Mouse (Mus musculus): ENCODE measurements around the gene Rpl3l. TPM values are rescaled to one million over a fixed set of nuclear protein-coding genes. Genes with fewer than 3 reads are reported as not detected.

Gene Rpl3l
- polyA plus RNA-seq (2012; rRNA removed), result 0.56 and 0.65 TPM in 2 replicates

DNA sequence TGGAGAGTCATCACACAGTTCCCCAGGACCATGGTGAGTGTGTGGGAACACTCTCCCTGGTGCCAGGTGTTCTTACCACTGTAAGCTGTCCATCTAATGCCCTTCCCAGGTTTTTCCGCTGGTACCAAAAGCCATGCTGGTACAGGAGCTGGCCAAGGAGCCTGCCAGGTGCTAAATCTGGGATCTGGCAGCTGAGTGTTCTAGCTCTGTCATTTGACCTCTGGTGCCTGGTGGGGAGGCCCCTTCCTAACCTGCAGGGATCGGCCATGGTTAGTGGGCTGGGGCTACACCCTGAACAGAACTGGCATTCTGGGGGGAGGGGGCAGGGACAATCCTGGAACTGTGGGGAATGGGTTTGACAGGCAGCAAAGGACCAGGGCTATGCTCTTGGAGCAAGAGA is at the start of gene Rpl3l:
Gene Rpl3l, plus strand, starts transcription at position 203 of the 400 bp plus-strand sequence.
- no peak for DNase-seq (ENCODE audit: extremely low spot score in 1 of 2, low spot score in 1 of 2)

DNA sequence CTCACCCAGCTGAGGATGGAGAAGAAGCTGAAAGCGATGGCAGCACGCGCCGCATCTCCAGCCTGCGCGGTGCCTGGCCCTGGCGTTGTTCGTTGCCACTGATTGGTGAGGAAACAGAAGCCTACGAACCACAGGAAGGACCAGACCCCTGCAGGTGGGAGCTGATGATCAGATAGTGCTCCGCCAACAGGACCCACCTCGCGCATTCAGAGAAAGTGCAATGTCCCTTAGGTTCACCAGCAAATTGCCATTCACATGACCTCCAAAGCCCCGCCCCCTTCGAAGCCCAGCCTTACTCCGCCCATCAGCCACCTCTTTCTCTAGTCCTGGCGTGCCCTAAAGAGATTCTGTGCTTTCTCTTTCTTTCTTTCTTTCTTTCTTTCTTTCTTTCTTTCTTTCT is 41.1 kb upstream of the Rpl3l start:
- DNase-seq (ENCODE audit: extremely low spot score in 1 of 2, low spot score in 1 of 2), result no peak

- no peak for DNase-seq (ENCODE audit: extremely low spot score in 1 of 2, low spot score in 1 of 2)
Observed at GRCm38 (mm10) chr17:24687146-24687595, 40.4 kb upstream of the Rpl3l start.

DNA sequence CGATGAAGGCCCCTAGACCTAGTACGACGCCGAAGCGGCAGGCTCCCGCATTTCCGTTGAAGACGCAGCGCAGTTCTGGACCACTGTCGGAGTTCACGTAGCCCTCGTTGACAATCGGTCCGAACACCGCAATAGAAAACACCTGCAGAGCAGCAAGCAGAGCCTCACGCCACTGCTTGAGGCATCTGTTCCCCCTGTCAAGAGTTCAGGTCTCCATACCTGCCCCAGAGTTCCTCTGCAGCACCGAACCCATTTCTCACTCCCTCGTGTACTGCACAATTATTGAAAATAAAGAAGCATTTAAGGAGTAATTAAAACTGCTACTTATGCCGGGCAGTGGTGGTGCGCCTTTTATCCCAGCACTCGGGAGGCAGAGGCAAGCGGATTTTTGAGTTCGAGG is 40.0 kb upstream of the Rpl3l start:
- no peak for DNase-seq (ENCODE audit: extremely low spot score in 1 of 2, low spot score in 1 of 2)

DNA sequence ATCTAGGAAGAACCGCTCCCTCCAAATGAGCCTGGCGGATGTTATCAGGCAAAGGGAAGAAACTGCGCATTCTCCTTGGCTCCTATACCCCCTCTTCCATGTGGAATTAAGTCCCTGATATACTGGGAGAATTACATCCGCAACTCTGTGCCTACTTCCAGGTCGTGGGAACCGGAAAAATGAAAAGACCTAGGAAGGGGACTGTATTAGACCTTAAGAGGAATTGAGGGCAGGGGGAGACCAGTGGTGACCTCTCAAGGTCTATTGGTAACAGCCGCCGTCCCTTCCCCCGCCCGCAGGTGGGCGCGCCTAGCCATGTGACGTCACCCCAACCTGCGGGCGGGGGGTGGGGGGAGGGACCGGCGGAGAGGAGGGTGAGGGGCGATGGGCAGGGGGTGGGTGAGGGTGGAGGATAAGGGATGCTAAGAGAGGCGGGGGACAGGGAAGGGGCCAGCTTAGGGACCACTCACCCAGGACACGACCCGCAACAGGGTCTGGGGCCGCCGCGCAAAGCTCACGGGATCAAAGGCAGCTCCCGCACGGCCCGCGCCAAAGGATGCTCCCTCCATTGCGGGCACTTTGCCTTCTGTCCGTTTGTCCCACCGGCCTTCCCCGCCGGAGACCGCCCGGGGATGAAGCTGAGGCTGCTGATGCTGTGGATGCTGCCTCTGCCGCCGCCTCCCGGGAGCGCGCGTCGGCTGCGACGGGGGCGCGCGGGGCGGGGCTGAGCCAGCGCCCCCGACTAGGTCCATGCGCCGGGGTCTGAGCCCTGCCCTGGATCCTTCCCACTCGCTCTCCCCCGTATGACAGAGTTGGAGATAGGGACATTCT is 38.2 kb upstream of the Rpl3l start, which contains the start of gene Syngr3:
Gene Syngr3, minus strand, starts transcription at position 705 of the 831 bp plus-strand sequence.
- DNase-seq (ENCODE audit: extremely low spot score in 1 of 2, low spot score in 1 of 2), result peak in 1 of 2 experiments; percentile 53

GRCm38 (mm10) chr17:24692385-24692784 is 35.2 kb upstream of the Rpl3l start:
- no peak for DNase-seq (ENCODE audit: extremely low spot score in 1 of 2, low spot score in 1 of 2)

DNA sequence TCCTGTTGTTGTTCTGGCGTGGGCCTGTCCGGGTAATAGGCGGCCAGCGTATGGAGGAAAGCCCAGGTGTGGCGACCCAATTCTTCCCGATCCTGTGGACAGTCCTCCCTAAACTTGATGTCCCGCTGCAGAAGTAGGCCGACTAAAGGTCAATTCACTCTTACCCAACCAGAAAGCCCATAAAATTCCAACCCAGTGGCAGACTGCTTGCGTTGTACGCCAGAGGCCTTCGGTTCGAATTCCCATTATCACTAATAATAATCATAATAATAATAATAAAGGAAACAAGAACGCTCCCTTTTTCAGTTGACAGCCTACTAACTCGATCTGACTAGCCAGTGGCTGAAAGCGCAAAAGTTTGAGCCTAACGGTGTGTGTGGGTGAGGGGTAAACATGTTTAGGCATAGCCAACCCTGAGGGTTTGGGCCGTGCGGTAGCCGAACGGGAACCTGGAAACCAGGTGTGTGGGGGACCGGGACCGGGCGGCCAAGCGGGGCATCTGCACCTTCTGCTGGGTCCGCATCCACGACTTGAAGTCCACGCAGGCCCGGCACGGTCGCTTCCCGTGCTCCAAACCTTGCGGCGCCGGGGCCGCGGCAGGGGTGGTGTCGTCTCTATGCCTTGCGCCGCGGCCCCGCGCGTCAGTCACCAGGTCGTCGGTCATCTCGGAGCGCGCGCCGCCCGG is 32.2 kb upstream of the Rpl3l start:
- DNase-seq (ENCODE audit: extremely low spot score in 1 of 2, low spot score in 1 of 2), result no peak

DNA sequence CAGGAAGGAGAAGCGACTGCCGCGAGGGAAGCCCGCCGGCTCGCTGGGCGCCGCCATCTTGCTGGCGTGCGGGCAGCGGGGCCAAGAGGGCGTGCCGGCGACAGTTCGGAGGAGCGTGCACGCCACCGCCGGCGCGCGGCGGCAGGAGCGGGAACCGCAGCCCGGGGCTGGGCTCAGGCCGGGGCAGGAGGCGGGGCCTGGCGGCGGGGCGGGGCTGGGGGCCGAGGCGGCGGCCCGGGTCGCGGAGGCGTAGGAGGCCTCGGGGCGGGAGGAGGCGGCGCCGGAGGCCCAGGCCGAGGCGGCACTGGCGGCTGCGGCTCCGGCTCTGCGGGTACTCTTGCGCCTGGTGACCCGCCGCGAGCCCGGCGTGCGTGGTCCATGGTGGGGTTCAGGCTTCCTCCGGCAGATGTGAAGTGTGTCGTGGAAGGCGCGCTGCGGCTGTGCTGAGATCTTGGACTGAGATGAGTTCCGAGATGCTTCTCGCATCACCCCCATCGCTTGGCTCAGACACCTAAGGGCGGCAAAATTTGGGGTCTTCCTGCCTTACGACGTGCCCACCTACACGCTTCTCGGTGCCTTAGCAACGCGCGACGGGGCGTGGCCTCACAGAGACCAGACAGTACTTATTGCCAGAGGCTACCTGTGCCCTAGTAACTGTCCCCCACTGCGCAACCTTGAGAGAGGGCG is 31.5 kb upstream of the Rpl3l start, which contains the start of the genes Gfer and Noxo1:
Gene Gfer, minus strand, starts transcription at position 146 of the 687 bp plus-strand sequence.
Gene Noxo1, plus strand, starts transcription at position 224 of the 687 bp plus-strand sequence.
- peak; percentile 42 to 78 for DNase-seq (ENCODE audit: extremely low spot score in 1 of 2, low spot score in 1 of 2)

DNA sequence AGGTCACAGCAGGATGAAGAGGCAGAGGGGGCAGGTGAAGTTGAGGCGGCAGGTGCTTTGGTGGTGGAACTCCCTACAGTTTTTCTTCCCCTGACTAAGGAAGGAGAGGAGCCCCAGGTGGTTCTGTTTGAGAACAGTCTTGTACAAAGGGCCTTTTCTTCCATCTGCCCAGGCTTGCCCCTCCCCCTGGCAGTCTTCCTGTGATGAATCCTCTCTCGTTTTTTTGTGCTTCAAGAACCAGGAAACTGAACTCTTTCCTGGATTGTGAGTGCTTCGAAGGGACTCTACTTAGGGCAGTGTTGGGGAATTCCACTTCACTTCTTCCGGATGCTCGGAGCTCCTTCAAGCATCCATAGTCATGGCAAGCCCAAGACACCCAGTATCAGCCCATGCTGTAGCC is 29.6 kb upstream of the Rpl3l start:
- no peak for DNase-seq (ENCODE audit: extremely low spot score in 1 of 2, low spot score in 1 of 2)

DNA sequence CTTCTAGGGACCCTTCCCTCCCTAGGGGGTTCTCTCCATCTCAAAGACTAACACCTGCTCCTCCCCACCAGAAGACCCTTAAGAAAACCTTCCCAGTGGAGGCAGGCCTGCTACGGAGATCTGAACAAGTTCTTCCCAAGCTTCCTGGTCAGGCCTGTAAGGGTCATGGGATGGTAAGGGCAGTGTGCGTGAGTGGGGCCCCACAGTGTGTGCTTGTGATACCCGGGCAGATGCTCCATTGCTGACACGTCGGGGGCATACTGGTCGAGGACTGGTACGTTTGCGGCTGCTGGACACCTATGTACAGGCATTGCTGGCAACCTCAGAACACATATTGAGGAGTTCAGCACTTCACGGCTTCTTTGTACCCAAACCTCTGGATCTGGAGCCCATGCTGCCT is 28.9 kb upstream of the Rpl3l start:
- no peak for DNase-seq (ENCODE audit: extremely low spot score in 1 of 2, low spot score in 1 of 2)

DNA sequence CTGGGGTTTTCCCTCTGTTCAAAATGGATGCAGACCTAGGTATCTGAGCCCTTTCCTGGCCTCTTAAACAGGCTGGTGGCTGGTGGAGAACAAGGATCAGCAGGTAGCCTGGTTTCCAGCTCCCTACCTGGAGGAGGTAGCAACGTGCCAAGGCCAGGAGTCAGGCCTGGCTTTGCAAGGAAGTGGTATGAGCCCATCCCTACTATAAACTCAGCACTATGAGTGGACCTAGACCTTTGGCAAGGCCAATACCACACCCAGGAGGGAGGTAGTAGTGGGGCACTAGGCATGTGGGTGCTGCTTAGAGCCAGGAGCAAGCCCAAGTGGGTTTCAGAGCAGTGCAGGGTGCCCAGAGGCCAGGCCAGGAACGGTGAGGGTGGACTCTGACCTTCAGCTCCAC is 28.1 kb upstream of the Rpl3l start:
- DNase-seq (ENCODE audit: extremely low spot score in 1 of 2, low spot score in 1 of 2), result no peak

GRCm38 (mm10) chr17:24701251-24701650 is 26.4 kb upstream of the Rpl3l start:
- no peak for DNase-seq (ENCODE audit: extremely low spot score in 1 of 2, low spot score in 1 of 2)

DNA sequence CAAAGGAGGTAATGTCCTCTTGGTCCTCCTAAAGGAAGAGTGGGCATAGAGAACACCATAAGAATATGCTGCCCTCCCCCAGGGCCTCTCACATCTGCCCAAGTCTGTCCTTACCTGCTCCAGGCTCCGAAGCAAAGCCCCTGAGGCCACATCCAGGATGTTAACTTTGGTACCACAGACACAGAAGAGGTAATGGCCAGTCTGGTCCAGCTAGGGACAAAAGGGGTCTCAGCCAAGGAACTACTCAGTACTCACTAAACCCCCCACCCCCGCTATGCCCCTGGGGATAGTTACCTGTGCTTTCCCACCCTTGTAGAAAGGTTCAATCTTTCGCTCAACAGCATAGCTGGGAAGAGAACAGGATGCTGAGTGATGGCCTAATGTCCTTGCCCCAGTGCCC is 21.8 kb upstream of the Rpl3l start:
- no peak for DNase-seq (ENCODE audit: extremely low spot score in 1 of 2, low spot score in 1 of 2)

DNA sequence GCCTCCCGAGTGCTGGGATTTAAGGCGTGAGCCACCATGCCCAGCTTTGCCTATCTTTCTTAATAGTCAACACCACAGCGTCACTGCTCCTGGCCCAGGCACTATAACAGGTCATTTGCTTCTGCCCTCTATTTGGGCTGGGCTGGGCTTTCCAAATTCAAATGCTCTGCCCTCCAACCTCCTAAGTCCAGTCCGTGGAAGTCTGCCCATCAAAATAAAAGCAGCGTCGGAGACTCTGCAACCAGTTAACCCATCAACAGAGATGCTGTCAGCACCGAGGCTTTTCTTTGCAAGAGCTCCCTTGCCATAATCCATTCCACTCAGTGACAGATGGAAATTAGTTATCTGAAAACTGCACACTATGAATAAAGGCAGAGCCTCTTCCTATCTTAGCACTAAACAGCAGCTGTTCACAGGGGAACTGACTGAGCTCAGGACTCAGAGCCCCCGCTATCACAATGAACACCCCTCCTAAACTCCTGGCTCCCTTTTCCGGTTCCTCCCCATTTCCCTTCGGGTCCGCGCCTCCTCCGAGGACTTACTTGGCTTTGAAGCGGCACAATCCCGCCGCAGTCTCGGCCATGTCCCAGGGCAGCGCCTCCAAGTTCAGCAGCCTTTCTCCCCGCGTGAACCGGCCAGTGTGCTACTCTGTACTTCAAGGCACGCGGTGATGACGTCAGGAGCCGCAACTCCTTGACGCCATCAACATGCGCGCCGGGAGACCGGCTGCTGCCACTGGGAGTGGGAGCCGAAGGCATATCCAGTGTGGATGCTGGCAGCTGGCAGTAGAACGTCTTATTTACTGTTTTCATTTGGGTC is 20.4 kb upstream of the Rpl3l start, which contains the start of gene Tbl3:
Gene Tbl3, minus strand, starts transcription at position 679 of the 819 bp plus-strand sequence.
- DNase-seq (ENCODE audit: extremely low spot score in 1 of 2, low spot score in 1 of 2), result peak; percentile 88 to 97

DNA sequence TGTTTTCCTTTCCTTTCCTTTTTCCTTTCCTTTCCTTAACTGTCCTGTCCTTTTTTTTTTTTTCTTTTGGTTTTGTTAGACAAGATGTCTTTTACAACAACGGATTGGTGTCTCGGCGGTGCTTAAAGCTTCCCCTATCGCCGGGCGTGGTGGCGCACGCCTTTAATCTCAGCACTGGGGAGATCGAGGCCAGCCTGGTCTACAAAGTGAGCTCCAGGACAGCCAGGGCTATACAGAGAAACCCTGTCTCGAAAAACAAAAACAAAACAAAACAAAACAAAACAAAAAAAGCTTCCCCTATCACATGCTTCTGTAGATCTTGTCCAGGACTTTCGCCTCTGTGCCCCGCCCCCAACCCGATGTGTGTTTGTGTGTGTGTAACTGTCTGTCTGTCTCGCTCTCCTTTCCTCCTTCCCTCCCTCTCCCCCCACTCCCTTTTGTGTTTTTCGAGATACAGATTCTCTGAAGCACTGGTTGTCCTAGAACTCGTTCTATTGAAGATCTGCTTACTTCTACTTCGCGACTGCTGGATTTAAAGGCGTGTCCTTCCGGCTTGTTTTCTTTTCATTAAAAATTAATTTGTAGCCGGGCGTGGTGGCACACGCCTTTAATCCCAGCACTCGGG is 19.7 kb upstream of the Rpl3l start:
- DNase-seq (ENCODE audit: extremely low spot score in 1 of 2, low spot score in 1 of 2), result no peak

DNA sequence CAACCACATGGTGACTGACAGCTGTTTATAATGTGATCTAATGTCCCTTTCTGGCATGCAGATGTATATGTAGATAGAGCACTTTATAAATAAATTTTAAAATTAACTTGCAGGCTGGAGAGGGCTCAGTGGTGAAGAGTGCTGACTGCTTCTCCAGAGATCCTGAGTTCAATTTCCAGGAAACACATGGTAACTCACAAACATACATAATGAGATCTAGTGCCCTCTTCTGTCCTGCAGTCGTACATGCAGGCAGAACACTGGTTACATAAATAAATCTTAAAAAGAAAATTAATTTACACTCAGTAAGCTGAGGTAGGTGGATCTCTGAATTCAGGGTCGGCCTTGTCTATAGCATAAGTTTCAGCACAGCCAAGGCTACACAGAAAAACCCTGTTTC is 19.0 kb upstream of the Rpl3l start:
- no peak for DNase-seq (ENCODE audit: extremely low spot score in 1 of 2, low spot score in 1 of 2)

GRCm38 (mm10) chr17:24715556-24715955 is 12.1 kb upstream of the Rpl3l start:
- no peak for DNase-seq (ENCODE audit: extremely low spot score in 1 of 2, low spot score in 1 of 2)

DNA sequence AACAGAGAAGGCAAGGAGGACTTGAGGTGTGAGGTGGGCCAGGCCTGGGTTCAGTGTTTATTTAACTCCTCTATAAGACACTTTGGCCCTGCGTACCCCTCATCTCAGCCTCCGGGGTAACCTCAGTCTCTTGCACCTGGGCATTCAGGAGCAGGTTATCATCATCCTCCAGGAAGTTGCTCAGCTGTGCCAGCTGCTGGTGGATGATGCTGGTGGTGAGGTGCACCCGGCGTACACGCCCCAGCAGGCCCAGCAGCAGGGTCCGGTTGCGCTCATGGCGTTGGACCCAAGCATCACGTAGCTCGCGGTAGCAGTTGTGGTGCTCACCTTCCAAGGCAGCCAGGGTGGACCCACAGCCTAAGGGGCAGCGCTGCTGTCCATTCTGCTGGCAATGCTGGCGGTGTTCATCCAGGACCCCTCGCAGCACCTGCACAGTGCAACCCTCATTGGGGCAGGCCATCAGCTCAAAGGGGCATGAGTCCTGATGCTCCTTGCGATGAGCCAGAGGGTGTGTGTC is 11.4 kb upstream of the Rpl3l start:
- DNase-seq (ENCODE audit: extremely low spot score in 1 of 2, low spot score in 1 of 2), result no peak

DNA sequence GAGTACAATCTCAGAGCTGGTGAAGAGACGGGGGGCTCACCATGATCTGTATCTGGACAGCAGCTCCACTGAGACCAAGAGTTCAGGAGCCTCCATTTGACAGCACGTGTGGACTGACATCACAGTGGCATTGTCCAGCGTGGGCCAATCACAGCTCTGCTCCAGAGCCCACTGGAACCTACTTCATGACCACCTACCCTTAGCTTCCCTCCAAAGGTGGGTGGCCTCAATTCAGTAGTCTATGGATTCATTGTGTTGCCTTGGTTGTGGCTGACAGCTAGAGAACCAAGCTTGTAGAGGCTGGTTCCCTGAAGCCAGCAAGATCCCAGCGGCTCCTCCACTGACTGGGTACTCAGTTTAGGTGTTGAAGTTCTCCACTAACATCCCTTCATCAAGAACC is 9.7 kb upstream of the Rpl3l start, which contains the start of the genes Rnf151 and Rps2:
Gene Rnf151, minus strand, starts transcription at position 121 of the 400 bp plus-strand sequence.
Gene Rps2, plus strand, starts transcription at position 174 of the 400 bp plus-strand sequence.
- no peak for DNase-seq (ENCODE audit: extremely low spot score in 1 of 2, low spot score in 1 of 2)

Data from frontal cortex, adult 2 months (tissue).